Mouse (Mus musculus) stomach, embryonic 16.5 days (tissue): ENCODE measurements around the gene Slc13a2. TPM values are rescaled to one million over a fixed set of nuclear protein-coding genes. Genes with fewer than 3 reads are reported as not detected.

Experiments used
- ATAC-seq: fragments of 200-750 bp; cut with Nextera tagmentation; 2 replicates; pipeline ENCODE4 v1.8.0; 2017; ENCODE audit warnings: moderate number of reproducible peaks, moderate TSS enrichment; ENCODE audit not compliant: insufficient read depth, low FRiP score
- H3K27ac ChIP-seq: fragments of 300-500 bp; sonication (generic); 2 replicates; pipeline ENCODE4 v1.5.1; 2014; ENCODE audit warnings: low read length
- H3K27me3 ChIP-seq: fragments of 300-500 bp; sonication (generic); 2 replicates; pipeline ENCODE4 v1.6.1; 2014; ENCODE audit warnings: low read length, control low read depth, mixed read lengths; ENCODE audit not compliant: control insufficient read depth, insufficient read depth
- H3K36me3 ChIP-seq: fragments of 300-500 bp; sonication (generic); 2 replicates; pipeline ENCODE4 v1.6.1; 2014; ENCODE audit warnings: low read length; ENCODE audit not compliant: control insufficient read depth, insufficient read depth
- H3K4me1 ChIP-seq: fragments of 300-500 bp; sonication (generic); 2 replicates; pipeline ENCODE4 v1.6.1; 2014; ENCODE audit warnings: low read length, control low read depth, mixed read lengths; ENCODE audit not compliant: control insufficient read depth, insufficient read depth
- H3K4me2 ChIP-seq: fragments of 300-500 bp; sonication (generic); 2 replicates; pipeline ENCODE4 v1.6.1; 2014; ENCODE audit warnings: low read depth, low read length, mixed read lengths
- H3K4me3 ChIP-seq: fragments of 300-500 bp; sonication (generic); replicated peaks from 2 replicates; pipeline ENCODE4 v1.5.1; 2014; ENCODE audit warnings: mild to moderate bottlenecking, low read length
- H3K9ac ChIP-seq: fragments of 300-500 bp; sonication (generic); 2 replicates; pipeline ENCODE4 v1.6.1; 2014; ENCODE audit warnings: low read length
- H3K9me3 ChIP-seq: fragments of 300-500 bp; sonication (generic); replicated peaks from 2 replicates; pipeline ENCODE4 v1.6.1; 2016; ENCODE audit warnings: low read length, control low read depth; ENCODE audit not compliant: control insufficient read depth
- WGBS: fragments of 180-500 bp; shearing (Covaris S2); extraction: QIAGEN DNeasy Blood & Tissue Kit; methylation state at CpG from one replicate; pipeline ENCODE4 v1.1.7; 2014; 5-methylcytosine and 5-hydroxymethylcytosine counted together
- polyA plus RNA-seq: library from polyadenylated mRNA; unstranded; fragments of >200 nt; fragmentation: Nextera tagmentation; extraction: Ambion mirVana; gene quantifications from 2 replicates; pipeline ENCODE4 v1.2.1, GENCODE M21; 2015

The Slc13a2 gene
- polyA plus RNA-seq, 1 experiment from 2014 or later, result 0.25 TPM

- Histone ChIP-seq H3K27me3 (no peaks in the 10 kb centered on the region), H3K9me3 (no peaks in the 10 kb centered on the region), H3K4me2 (no peak overlapping the region), H3K9ac (no peak overlapping the region), H3K4me1 (0 out of 2 replicates have a peak, but pooled peaks cover under 1% of the 10 kb centered on the region), H3K36me3 (no peaks in the 10 kb centered on the region), H3K4me3 (no peak overlapping the region), H3K27ac (no peak overlapping the region)
- ATAC-seq, result no peak
- 38% methylated on average over 4 of the region's 4 CpGs for WGBS
Observed at GRCm38 (mm10) chr11:78355471-78356238, 66.4 kb downstream of the Slc13a2 start.

- no peak for ATAC-seq
- Histone ChIP-seq H3K4me2 (no peak overlapping the region), H3K27me3 (no peaks in the 10 kb centered on the region), H3K4me3 (no peak overlapping the region), H3K9ac (no peak overlapping the region), H3K36me3 (no peaks in the 10 kb centered on the region), H3K4me1 (0 out of 2 replicates have a peak, but pooled peaks cover under 1% of the 10 kb centered on the region), H3K9me3 (no peaks in the 10 kb centered on the region), H3K27ac (no peak overlapping the region)
- 79% methylated on average over 6 of the region's 6 CpGs for WGBS
Observed at GRCm38 (mm10) chr11:78354905-78355304, 67.1 kb downstream of the Slc13a2 start.

GRCm38 (mm10) chr11:78353081-78353480 is 68.9 kb downstream of the Slc13a2 start:
- Histone ChIP-seq H3K27ac (no peak overlapping the region), H3K9me3 (no peaks in the 10 kb centered on the region), H3K4me1 (peaks cover 7% of the 10 kb centered on the region; the same call in 1 of the 2 replicates), H3K4me2 (no peak overlapping the region), H3K27me3 (no peaks in the 10 kb centered on the region), H3K9ac (no peak overlapping the region), H3K4me3 (no peak overlapping the region), H3K36me3 (0 out of 2 replicates have a peak, but pooled peaks cover 4% of the 10 kb centered on the region)
- WGBS, result 90% methylated on average over 1 of the region's 1 CpGs
- ATAC-seq, result no peak

- WGBS, result 61% methylated on average over 4 of the region's 4 CpGs
- H3K4me2 ChIP-seq, result no peak overlapping the region
- no peaks in the 10 kb centered on the region for H3K9me3 ChIP-seq
- peaks cover 30% of the 10 kb centered on the region for H3K4me1 ChIP-seq
- 0 out of 2 replicates have a peak overlapping the region, but pooled peaks have one; percentile 22 for H3K9ac ChIP-seq
- no peaks in the 10 kb centered on the region for H3K27me3 ChIP-seq
- no peak for ATAC-seq
- H3K36me3 ChIP-seq, result 0 out of 2 replicates have a peak, but pooled peaks cover 4% of the 10 kb centered on the region
- H3K4me3 ChIP-seq, result no peak overlapping the region
- H3K27ac ChIP-seq, result no peak overlapping the region
Observed at GRCm38 (mm10) chr11:78349441-78350358, 72.3 kb downstream of the Slc13a2 start.

- H3K9ac ChIP-seq, result no peak overlapping the region
- H3K9me3 ChIP-seq, result no peaks in the 10 kb centered on the region
- no peak overlapping the region for H3K27ac ChIP-seq
- H3K4me3 ChIP-seq, result no peak overlapping the region
- WGBS, result 43% methylated on average over 7 of the region's 7 CpGs
- ATAC-seq, result no peak
- H3K4me2 ChIP-seq, result no peak overlapping the region
- H3K36me3 ChIP-seq, result 0 out of 2 replicates have a peak, but pooled peaks cover 4% of the 10 kb centered on the region
- no peaks in the 10 kb centered on the region for H3K27me3 ChIP-seq
- peaks cover 39% of the 10 kb centered on the region for H3K4me1 ChIP-seq
Observed at GRCm38 (mm10) chr11:78348474-78348873, 73.5 kb downstream of the Slc13a2 start.

- H3K27ac ChIP-seq, result no peak overlapping the region
- peaks cover 41% of the 10 kb centered on the region for H3K4me1 ChIP-seq
- no peaks in the 10 kb centered on the region for H3K27me3 ChIP-seq
- ATAC-seq, result no peak
- H3K36me3 ChIP-seq, result 0 out of 2 replicates have a peak, but pooled peaks cover 4% of the 10 kb centered on the region
- H3K4me2 ChIP-seq, result no peak overlapping the region
- 68% methylated on average over 9 of the region's 9 CpGs for WGBS
- no peaks in the 10 kb centered on the region for H3K9me3 ChIP-seq
- H3K9ac ChIP-seq, result no peak overlapping the region
- H3K4me3 ChIP-seq, result no peak overlapping the region
Observed at GRCm38 (mm10) chr11:78347908-78348307, 74.1 kb downstream of the Slc13a2 start.

Other genes with a start within 250 kb of the Slc13a2 start
- gene Nek8, start 245.5 kb downstream of the Slc13a2 start, polyA plus RNA-seq, result 16.7 and 19.0 TPM in 2 replicates
- 32.5 and 32.8 TPM in 2 replicates for gene Tlcd1, start 245.5 kb downstream of the Slc13a2 start, polyA plus RNA-seq
- gene Rpl23a, start 238.6 kb downstream of the Slc13a2 start, polyA plus RNA-seq, result 1,025 and 1,263 TPM in 2 replicates
- 88.3 and 90.9 TPM in 2 replicates for gene Rab34, start 233.8 kb downstream of the Slc13a2 start, polyA plus RNA-seq
- gene Proca1, start 228.8 kb downstream of the Slc13a2 start, polyA plus RNA-seq, result 3.1 and 3.7 TPM in 2 replicates
- 89.2 and 106 TPM in 2 replicates for gene Sdf2, start 176.5 kb downstream of the Slc13a2 start, polyA plus RNA-seq
- gene Supt6, start 176.2 kb downstream of the Slc13a2 start, polyA plus RNA-seq, result 29.3 and 31.7 TPM in 2 replicates
- 72.4 and 80.3 TPM in 2 replicates for gene 2610507B11Rik, start 160.5 kb downstream of the Slc13a2 start, polyA plus RNA-seq
- gene BC030499, start 131.4 kb downstream of the Slc13a2 start, polyA plus RNA-seq, result 0.17 and 0.54 TPM in 2 replicates
- 28.9 and 30.7 TPM in 2 replicates for gene Spag5, start 120.7 kb downstream of the Slc13a2 start, polyA plus RNA-seq
- 25.6 and 37.3 TPM in 2 replicates for gene Aldoc, start 99.2 kb downstream of the Slc13a2 start, polyA plus RNA-seq
- 67.4 and 80.9 TPM in 2 replicates for gene Pigs, start 93.8 kb downstream of the Slc13a2 start, polyA plus RNA-seq
- gene Unc119, start 78.7 kb downstream of the Slc13a2 start, polyA plus RNA-seq, result 24.3 and 27.5 TPM in 2 replicates
- 1.6 and 2.7 TPM in 2 replicates for gene Foxn1, start 35.7 kb downstream of the Slc13a2 start, polyA plus RNA-seq
- 12.0 and 15.9 TPM in 2 replicates for gene Slc46a1, start 43.5 kb upstream of the Slc13a2 start, polyA plus RNA-seq
- 2.3 and 2.4 TPM in 2 replicates for gene Sarm1, start 75.5 kb upstream of the Slc13a2 start, polyA plus RNA-seq
- 45.6 and 54.4 TPM in 2 replicates for gene Vtn, start 76.9 kb upstream of the Slc13a2 start, polyA plus RNA-seq
- gene Sebox, start 81.2 kb upstream of the Slc13a2 start, polyA plus RNA-seq, result 0.13 TPM in 1 of 2 replicates, not detected in the other
- gene Tmem199, start 90.0 kb upstream of the Slc13a2 start, polyA plus RNA-seq, result 38.9 and 43.1 TPM in 2 replicates
- 131 and 136 TPM in 2 replicates for gene Poldip2, start 90.0 kb upstream of the Slc13a2 start, polyA plus RNA-seq
- 76.2 and 84.1 TPM in 2 replicates for gene Tnfaip1, start 114.1 kb upstream of the Slc13a2 start, polyA plus RNA-seq
- 136 and 157 TPM in 2 replicates for gene Ift20, start 114.1 kb upstream of the Slc13a2 start, polyA plus RNA-seq
- gene Tmem97, start 128.6 kb upstream of the Slc13a2 start, polyA plus RNA-seq, result 213 and 223 TPM in 2 replicates